Mouse (Mus musculus): Measurements from ENCODE around the gene Scaf1. TPM values are rescaled to one million over a fixed set of nuclear protein-coding genes. Genes with fewer than 3 reads are reported as not detected.

Scaf1 gene
- polyA plus RNA-seq, 1 experiment, result 406 TPM

GRCm38 (mm10) chr7:45026256-45026655 lies 10.1 kb upstream of the Scaf1 start:
- no peak for TF ChIP-seq GATA1 (IDR thresholded peaks at IDR 0.05; ENCODE audit: low read length)

DNA sequence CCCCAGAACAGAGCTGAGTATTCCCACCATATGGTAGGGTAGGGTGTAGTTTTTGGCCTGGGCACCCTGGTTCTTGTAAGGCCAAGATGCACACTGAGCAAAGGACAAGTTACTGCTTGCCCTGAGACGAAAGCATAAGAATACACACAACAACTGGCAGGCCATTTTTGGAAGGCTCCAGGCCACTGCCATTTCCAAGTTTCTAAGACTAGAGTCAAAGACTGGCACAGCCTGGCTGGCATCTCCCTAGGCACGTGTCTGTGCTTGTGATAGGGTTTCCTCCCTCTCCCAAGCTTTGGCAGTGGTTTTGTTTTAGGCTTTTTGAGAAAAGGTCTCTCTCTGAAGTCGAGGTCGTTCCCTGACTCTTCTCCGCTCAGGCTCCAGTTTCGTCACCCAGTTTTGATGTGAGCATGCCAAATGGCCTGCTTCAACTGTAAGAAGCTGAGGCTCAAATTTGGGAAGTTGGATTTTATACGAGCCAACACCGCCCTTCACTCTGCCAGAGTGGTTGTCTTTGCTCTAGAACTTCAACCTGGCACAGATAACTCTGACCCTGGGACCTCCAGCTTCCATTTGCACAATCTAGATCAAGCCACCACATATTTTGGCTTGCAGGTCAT lies 9.5 kb upstream of the Scaf1 start:
- no peak for TF ChIP-seq GATA1 (IDR thresholded peaks at IDR 0.05; ENCODE audit: low read length)

GRCm38 (mm10) chr7:45024281-45025248 lies 8.4 kb upstream of the Scaf1 start:
- TF ChIP-seq GATA1 (IDR thresholded peaks at IDR 0.05; ENCODE audit: low read length), result no peak

GRCm38 (mm10) chr7:45020225-45020624 lies 4.1 kb upstream of the Scaf1 start:
- TF ChIP-seq GATA1 (IDR thresholded peaks at IDR 0.05; ENCODE audit: low read length), result no peak

DNA sequence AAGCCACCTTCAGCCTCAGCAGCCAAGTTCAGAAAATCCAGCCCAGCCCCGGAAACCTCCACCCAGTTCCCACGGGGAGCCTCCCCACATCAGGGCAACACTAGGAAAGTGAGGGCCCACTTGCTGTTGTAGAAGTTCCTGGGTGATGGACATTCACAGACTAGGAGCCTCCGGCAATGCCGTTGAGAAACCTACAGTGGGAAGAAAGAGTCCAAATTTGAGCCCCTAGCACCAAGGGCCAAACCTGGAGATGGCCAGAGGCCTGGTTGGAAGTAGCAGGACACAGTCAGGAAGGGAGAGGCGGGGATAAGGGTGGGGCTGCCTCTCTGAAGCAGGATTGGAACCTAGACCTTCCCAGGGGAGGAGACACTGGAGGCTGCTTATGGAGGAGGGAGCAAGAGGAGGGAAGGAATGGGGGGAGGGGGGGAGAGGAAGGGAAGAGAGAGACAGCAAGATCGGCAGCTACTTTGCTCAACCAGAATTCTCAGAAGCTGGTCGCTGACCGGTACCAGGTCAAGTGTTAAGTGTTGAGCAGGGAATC lies 2.9 kb upstream of the Scaf1 start:
- TF ChIP-seq GATA1 (IDR thresholded peaks at IDR 0.05; ENCODE audit: low read length), result no peak

DNA sequence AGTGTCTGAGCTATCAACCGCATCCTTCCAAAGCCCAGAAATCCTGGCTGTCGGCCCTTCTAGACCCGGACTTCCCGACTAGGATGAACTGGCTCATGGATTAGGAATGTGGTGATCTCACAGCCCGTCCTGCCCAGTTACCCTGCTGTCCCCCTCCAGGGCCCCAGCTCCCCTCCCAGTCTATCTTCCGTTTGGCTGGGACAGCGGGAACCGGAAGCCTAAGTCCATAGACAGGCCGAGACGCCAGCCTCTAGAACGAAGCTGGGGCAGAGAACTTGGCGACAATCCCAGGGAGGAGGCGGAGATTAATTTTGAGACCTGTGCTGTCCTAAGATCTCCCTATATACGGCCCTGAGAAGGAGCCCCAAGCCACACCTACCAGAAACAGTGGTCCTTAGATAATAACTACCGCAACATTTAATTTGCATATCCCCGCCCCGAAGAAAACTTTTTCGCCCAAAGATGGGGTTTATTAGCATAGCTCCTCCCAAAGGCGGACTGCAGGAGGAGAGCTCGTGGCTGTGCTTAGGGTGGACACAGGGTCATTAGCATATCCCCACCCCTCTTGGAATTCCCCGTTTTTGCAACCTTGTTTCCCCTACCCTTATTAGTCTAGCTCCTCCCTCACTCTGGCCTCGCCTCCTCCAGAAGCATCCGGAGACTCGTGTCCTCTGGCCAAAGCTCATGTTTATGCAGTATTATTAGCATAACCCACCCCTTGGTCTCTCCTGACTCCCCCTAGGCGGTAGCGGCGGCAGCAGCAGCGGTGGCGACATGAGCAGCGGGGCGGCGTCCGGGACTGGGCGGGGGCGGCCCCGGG lies 1.3 kb upstream of the Scaf1 start, which contains the start of gene Rras:
Gene Rras (plus strand): TSS at position 720 of the 820 bp plus-strand sequence.
- no peak for TF ChIP-seq GATA1 (IDR thresholded peaks at IDR 0.05; ENCODE audit: low read length)

GRCm38 (mm10) chr7:45016761-45017160 lies 598 bp upstream of the Scaf1 start:
- TF ChIP-seq GATA1 (IDR thresholded peaks at IDR 0.05; ENCODE audit: low read length), result no peak

GRCm38 (mm10) chr7:45015344-45015956 lies 713 bp downstream of the Scaf1 start:
- TF ChIP-seq GATA1 (IDR thresholded peaks at IDR 0.05; ENCODE audit: low read length), result no peak

- TF ChIP-seq GATA1 (IDR thresholded peaks at IDR 0.05; ENCODE audit: low read length), result no peak
Observed at GRCm38 (mm10) chr7:45014096-45014451, 2.1 kb downstream of the Scaf1 start.

DNA sequence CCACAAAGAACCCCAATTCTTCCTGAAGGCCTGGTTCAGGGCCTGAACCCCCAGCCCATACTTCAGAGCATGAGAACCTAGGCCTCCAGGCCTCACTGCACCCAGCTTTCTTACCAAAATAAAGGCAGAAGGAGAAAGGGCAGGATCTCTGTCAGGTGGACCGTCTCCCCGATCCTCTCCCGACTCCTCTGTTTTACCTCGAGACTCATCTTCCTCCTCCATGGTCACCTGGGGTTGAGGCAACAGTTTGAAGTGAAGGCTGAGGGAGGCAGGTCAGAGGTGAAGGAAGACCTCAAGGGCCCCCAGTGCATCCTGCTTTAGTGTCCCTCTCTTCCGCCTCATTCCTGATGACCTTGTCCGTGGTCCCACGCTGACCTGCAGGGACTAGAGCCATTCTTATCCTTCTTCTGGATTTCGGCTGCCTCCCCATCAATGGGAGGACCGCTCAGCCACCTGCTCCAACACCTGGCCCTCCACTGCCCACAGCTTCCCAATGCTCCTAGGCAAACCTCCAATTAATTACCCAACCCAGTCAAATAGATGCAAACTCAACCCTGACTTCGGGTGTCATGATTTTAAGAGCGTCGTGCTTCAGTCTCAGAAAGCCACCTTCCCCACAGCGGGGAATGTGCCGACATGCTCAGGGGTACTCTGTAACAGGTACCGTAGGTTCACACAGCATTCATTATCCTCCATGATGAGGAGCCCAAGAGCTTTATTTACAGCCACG lies 2.6 kb downstream of the Scaf1 start:
- TF ChIP-seq GATA1 (IDR thresholded peaks at IDR 0.05; ENCODE audit: low read length), result no peak

DNA sequence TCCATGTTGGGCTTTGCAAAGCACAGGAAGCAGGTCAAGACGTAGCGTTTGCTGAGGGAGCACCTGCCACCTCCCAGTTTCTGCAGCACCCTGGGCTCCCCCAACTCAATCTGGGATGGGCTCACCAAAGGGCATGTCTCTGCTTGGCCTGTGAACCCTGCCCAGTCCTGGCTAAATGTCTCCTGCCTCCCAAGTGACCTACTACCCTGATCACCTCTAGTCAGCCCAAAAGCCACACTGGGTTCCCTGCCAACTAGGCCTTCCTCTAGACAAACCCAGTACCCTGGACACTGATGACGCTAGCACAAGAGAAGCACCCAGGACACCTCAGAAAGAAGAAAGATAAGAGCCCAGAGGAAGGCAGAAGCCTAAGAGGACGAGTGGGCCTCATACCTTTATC lies 3.3 kb downstream of the Scaf1 start:
- TF ChIP-seq GATA1 (IDR thresholded peaks at IDR 0.05; ENCODE audit: low read length), result no peak

- TF ChIP-seq GATA1 (IDR thresholded peaks at IDR 0.05; ENCODE audit: low read length), result no peak
Observed at GRCm38 (mm10) chr7:45012011-45012410, 4.2 kb downstream of the Scaf1 start.

- no peak for TF ChIP-seq GATA1 (IDR thresholded peaks at IDR 0.05; ENCODE audit: low read length)
Observed at GRCm38 (mm10) chr7:45008411-45008810, 7.8 kb downstream of the Scaf1 start.

DNA sequence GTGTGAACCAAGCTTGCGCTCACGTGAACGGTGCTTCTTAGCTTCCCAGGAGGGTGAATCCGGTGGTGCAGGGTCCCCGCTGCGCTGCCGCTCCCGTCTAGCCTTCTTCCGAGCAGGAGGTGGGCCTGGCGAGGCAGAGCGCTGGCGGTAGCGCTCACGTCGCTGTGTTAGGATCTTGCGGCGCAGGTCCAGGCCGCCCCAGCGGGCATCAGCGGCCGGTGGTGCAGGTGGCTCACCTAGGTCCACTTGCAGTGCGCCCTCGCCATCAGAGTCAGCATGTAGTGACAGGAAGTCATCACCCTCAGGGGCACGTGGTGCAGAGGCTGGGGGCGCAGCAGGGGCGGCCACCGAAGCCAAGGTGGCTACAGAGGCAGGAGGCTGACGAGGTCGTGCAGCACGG lies 8.3 kb downstream of the Scaf1 start:
- TF ChIP-seq GATA1 (IDR thresholded peaks at IDR 0.05; ENCODE audit: low read length), result no peak
